Mouse (Mus musculus): ENCODE measurements around the gene Rasgef1a.

GRCm38 (mm10) chr6:118071416-118071815, 60.2 kb downstream of the Rasgef1a start:
- TF ChIP-seq MAX (IDR thresholded peaks at IDR 0.05; ENCODE audit: low read depth): no peak
- TF ChIP-seq E2F4 (IDR thresholded peaks at IDR 0.05; ENCODE audit: insufficient read depth): no peak
